Mouse (Mus musculus) T-helper 1 cell (primary cell): ENCODE results near the gene Nmnat3.
"Not testable (repeated sequence)": the region's sequence is repeated elsewhere in the genome, so short reads cannot be mapped to it uniquely, and the experiment has no call there.

Source experiments
- in situ Hi-C: fragments of 300-600 bp; cut with MboI, MseI; formaldehyde crosslinking; loops from one replicate; pipeline ENCODE4 v1.15.1; 2025; ENCODE audit warnings: high pct_unique_total_duplicates

Gene Nmnat3

DNA sequence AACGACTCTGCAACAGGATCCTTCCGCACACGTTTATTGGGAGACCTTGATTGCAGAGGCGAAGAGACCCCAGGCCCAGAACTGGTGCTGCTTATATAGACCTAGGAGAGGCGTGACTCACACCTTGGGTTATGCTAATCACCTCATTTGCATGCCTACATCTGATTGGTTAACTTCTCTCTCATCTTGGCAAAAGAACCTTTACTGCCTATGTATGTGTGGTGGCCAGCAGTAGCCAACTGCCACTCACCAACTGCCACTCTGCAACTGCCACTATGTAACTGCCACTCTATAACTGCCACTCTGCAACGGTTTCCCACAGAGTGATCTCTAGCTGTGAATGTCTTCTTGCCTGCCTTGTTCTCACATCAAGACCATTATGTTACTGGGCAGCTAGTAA lies at the start of gene Nmnat3:
Gene Nmnat3 (plus strand): TSS at position 301 of the 400 bp plus-strand sequence.
- in situ Hi-C loops = not testable (repeated sequence)

- in situ Hi-C loops = no loop called here
Measured at GRCm38 (mm10) chr9:98243481-98243880, 43.8 kb upstream of the Nmnat3 start.

DNA sequence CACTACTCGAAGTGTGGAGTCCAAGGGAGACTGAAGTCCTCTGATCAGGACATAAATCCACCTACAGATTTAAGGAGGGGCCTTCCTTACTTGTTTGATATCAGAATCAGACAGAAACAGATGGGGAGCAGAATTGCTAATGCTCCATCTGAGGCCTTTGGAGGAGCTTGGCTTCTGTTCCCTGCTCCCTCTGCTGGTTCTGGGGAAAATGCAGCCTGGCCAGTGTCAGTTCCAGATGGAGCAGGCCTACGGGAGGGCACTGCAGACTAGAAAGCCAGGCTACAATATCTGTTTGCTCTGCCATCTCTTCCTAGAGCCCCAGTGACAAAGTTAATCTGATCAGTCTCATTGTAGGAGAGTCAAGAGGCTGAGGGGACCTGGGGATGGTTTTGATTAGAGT lies 43.0 kb upstream of the Nmnat3 start:
- in situ Hi-C loops = no loop called here

DNA sequence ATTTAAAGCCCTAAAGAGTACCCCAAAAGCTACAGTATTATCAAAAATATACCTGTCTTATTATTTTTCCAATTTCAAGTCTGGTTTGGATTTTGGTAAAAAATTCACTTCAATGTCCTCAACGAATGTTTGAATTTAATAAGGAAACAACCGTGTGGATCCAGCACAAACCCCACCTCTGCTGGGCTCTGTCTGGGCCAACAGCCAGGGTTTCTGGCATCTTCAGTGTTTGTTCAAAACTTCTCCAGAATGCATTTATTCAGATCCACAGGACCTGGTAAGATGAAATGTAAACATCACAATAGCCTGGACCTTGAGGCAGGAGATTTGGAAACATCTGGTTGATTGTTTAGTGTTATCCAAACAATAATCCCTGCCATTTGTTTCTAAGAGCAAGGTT lies 42.0 kb upstream of the Nmnat3 start:
- in situ Hi-C loops = no loop called here

- in situ Hi-C loops = no loop called here
Measured at GRCm38 (mm10) chr9:98246351-98246750, 40.9 kb upstream of the Nmnat3 start.

GRCm38 (mm10) chr9:98260210-98260609 lies 27.0 kb upstream of the Nmnat3 start:
- in situ Hi-C loops = no loop called here

GRCm38 (mm10) chr9:98261461-98262011 lies 25.7 kb upstream of the Nmnat3 start:
- in situ Hi-C loops = no loop called here

GRCm38 (mm10) chr9:98264916-98265315 lies 22.3 kb upstream of the Nmnat3 start:
- in situ Hi-C loops = no loop called here

- in situ Hi-C loops = no loop called here
Measured at GRCm38 (mm10) chr9:98272734-98273133, 14.5 kb upstream of the Nmnat3 start.

DNA sequence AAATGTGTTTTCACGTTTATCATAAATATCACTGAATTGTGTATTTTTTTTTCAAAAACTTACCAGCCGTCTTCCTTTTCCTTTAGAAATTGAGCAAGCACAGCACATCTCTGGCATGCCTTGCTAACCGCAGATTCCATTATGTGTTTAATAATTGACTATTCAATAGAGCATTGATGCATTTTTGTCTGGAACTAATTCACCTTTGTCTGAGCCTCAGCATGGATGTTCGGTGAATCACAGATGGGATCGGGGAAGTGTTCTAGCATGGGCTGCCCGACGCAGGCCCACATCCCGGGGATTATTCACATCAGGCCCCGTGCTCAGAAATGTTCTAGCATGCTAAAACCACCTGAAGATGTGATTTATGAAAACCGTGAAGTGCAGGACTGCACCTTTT lies 12.2 kb upstream of the Nmnat3 start:
- in situ Hi-C loops = no loop called here

DNA sequence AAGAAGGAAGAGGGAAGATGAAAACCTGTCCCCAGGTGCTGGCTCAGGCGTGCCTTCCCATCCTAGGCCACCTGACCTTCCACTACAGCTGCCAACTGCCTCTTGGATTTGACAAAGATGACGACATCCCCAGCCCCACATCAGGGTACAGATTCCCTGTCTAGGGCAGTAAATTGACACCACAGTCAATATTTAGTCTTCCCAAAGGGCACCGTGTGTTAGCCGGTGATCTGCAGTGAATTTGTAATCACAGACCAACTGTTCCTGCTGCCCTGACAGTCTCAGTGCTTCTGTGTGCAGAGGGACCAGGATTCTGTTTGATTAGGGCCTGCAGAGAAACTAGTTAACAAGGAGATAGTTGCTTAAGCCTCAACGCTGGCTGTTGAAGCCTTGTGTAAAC lies 7.1 kb upstream of the Nmnat3 start:
- in situ Hi-C loops = no loop called here

DNA sequence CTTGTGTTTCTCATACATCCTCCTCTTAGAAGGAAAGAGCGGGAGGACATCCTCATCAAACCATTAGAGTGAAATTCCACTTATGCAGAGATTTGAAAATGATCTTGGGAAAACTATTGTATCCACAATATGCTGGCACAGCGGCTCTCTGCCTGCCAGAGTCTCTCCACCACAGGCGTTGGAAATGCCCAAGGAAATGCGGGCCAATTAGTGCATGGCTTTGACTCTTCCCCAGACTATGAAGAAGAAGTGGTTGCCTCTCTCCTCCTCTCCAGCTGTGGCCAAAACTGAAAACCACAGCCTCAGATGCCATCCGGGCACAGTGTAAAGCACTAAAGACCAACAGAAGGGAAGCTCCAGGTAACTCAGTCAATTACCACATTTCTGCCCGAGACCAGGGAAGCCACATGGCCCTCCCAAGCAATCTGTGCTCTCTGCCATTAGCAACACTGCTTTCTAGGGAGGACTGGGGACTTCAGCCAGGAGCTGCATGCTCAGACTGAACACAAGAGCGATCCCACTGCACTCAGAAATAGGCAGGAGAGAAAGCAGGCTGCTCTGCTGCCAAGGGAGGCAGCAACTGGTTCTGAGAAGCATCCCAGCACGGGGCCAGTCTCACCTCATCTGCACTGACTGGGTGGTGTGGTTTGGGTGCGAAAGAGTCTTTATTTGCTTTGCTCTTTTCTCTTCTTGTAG lies 1.5 kb upstream of the Nmnat3 start:
- in situ Hi-C loops = no loop called here

DNA sequence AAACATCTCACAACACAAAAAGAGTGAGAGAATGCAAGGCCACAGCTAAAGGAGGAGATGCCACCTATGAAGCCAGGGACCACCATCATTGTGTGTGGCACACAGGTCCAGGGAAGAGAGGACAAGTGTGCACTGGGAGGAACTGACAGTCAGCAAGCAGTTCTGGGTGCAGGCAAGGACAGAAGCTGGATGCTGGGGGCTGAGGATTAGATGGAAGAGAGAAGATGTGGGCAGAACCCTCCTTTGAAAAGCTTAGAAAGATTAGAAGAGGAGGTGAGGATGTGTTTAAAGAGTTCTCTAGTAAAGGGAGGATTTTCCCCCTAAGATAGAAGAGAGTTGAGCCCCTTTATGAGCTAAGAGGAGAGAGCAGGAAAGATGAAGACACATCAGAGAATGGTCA lies 2.4 kb downstream of the Nmnat3 start:
- in situ Hi-C loops = no loop called here

DNA sequence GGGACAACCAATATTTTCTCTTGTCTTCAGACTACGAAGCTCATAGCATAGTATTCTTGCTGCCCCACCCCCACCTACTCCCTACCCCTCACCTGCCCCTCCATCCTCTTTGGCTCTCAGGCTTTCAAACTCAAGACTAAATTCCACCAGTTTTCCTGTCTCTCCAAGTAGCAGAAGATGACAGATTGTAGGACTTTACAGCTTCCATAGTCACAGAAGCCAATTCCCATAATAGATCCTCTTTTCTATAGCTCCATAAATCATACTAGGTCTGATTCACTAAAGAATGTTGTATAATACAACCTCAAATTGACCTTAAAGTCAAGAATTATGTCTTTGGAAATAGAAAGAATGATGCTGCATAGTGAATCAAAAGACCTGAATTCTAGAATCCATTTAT lies 3.4 kb downstream of the Nmnat3 start:
- in situ Hi-C loops = no loop called here

GRCm38 (mm10) chr9:98296383-98297201 lies 9.4 kb downstream of the Nmnat3 start:
- in situ Hi-C loops = no loop called here

- in situ Hi-C loops = no loop called here
Measured at GRCm38 (mm10) chr9:98297234-98297936, 10.2 kb downstream of the Nmnat3 start.

- in situ Hi-C loops = no loop called here
Measured at GRCm38 (mm10) chr9:98297937-98298595, 10.8 kb downstream of the Nmnat3 start.

- in situ Hi-C loops = no loop called here
Measured at GRCm38 (mm10) chr9:98298761-98299160, 11.5 kb downstream of the Nmnat3 start.

- in situ Hi-C loops = no loop called here
Measured at GRCm38 (mm10) chr9:98299235-98299634, 12.0 kb downstream of the Nmnat3 start.

DNA sequence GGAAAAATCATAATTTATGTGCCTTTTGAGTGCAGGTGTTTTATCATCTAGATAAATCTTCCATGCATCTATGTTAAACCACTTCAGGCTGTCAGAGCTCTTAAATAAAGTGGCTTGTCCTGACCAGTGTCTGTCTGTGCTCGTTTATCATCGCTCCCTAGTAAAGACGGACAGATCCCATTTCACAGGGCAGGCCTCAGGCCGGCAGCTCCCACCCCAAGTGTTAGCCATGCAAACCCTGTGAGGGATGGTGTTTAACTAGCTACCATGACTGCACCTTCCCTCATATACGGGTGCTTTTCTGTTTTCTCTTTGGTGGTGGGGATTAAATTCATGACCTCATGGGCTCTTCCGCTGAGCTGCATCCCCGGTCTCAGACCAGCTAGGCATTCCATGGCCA lies 13.3 kb downstream of the Nmnat3 start:
- in situ Hi-C loops = no loop called here

GRCm38 (mm10) chr9:98307011-98307410 lies 19.8 kb downstream of the Nmnat3 start:
- in situ Hi-C loops = no loop called here
